Mouse (Mus musculus) left cerebral cortex, postnatal 4 days (tissue): ENCODE results near the gene Rac3. TPM values are rescaled to one million over a fixed set of nuclear protein-coding genes. Genes with fewer than 3 reads are reported as not detected.

Source experiments
- DNase-seq: peaks from one replicate; pipeline ENCODE4 v3.0.0-alpha.2; 2022
- intact Hi-C: fragments of 180-260 bp; cut with DNase I; formaldehyde crosslinking; loops from one replicate; pipeline ENCODE4 v1.15.1; 2025
- total RNA-seq, 2 experiments: library from RNA; stranded (reverse); gene quantifications; 2 replicates each; pipeline ENCODE4 v1.2.3; 2021

The Rac3 gene
- total RNA-seq, 2 experiments from 2014 or later: 505 to 551 TPM

GRCm38 (mm10) chr11:120704486-120705325 lies 16.6 kb upstream of the Rac3 start:
- intact Hi-C loops: no loop called here

GRCm38 (mm10) chr11:120706120-120706519 lies 15.2 kb upstream of the Rac3 start:
- DNase-seq: no peak
- intact Hi-C loops: no loop called here

More at GRCm38 (mm10) chr11:120704486-120705325, 16.6 kb upstream of the Rac3 start:
- no peak for DNase-seq

GRCm38 (mm10) chr11:120707225-120707624 lies 14.0 kb upstream of the Rac3 start:
- no peak for DNase-seq
- intact Hi-C loops: no loop called here

GRCm38 (mm10) chr11:120707969-120708368 lies 13.3 kb upstream of the Rac3 start:
- DNase-seq: no peak
- intact Hi-C loops: no loop called here

- intact Hi-C loops: no loop called here
Observed at GRCm38 (mm10) chr11:120709551-120709950, 11.7 kb upstream of the Rac3 start.

GRCm38 (mm10) chr11:120710672-120711071 lies 10.6 kb upstream of the Rac3 start:
- intact Hi-C loops: loop anchor here (5.0 to 10.0 kb wide), 2 partner anchors 48 to 86 kb away; partner anchors contain the start of genes Notum and Sirt7
- no peak for DNase-seq

More at GRCm38 (mm10) chr11:120709551-120709950, 11.7 kb upstream of the Rac3 start:
- DNase-seq: no peak

GRCm38 (mm10) chr11:120711980-120712604 lies 9.2 kb upstream of the Rac3 start:
- DNase-seq: no peak
- intact Hi-C loops: loop anchor here (5.0 to 10.0 kb wide), 2 partner anchors 50 to 87 kb away; partner anchors contain the start of genes Notum and Sirt7

- peak; percentile 62 for DNase-seq
- intact Hi-C loops: loop anchor here (5.0 to 10.0 kb wide), 2 partner anchors 51 to 88 kb away; partner anchors contain the start of genes Notum and Sirt7
Observed at GRCm38 (mm10) chr11:120712771-120713568, 8.3 kb upstream of the Rac3 start.

GRCm38 (mm10) chr11:120713580-120714518 lies 7.4 kb upstream of the Rac3 start, which contains the start of the genes Cenpx and Lrrc45:
Gene Cenpx (minus strand): TSS chr11:120713738.
Gene Lrrc45 (plus strand): TSS chr11:120713925.
- intact Hi-C loops: loop anchor here (5.0 to 10.0 kb wide), 2 partner anchors 52 to 89 kb away; partner anchors contain the start of genes Notum and Sirt7
- DNase-seq: peak; percentile 97

GRCm38 (mm10) chr11:120714546-120714945 lies 6.7 kb upstream of the Rac3 start:
- intact Hi-C loops: loop anchor here (5.0 to 10.0 kb wide), 2 partner anchors 52 to 90 kb away; partner anchors contain the start of genes Notum and Sirt7
- no peak for DNase-seq

- no peak for DNase-seq
- intact Hi-C loops: loop anchor here (10.0 kb wide), 1 partner anchor 90 kb away; the partner anchor contains the start of gene Sirt7
Observed at GRCm38 (mm10) chr11:120715131-120715530, 6.1 kb upstream of the Rac3 start.

- intact Hi-C loops: loop anchor here (10.0 kb wide), 1 partner anchor 94 kb away; the partner anchor contains the start of gene Sirt7
- no peak for DNase-seq
Observed at GRCm38 (mm10) chr11:120719242-120719641, 2.0 kb upstream of the Rac3 start.

GRCm38 (mm10) chr11:120719841-120720376 lies 1.4 kb upstream of the Rac3 start:
- intact Hi-C loops: loop anchor here (2.0 to 10.0 kb wide), 2 partner anchors 57 to 95 kb away; partner anchors contain the start of gene Sirt7
- no peak for DNase-seq

GRCm38 (mm10) chr11:120720450-120720849 lies 820 bp upstream of the Rac3 start:
- DNase-seq: peak; percentile 93
- intact Hi-C loops: loop anchor here (2.0 kb wide), 1 partner anchor 56 kb away; no protein-coding TSS in a partner anchor

- no peak for DNase-seq
- intact Hi-C loops: no loop called here
Observed at GRCm38 (mm10) chr11:120722067-120722630, 879 bp downstream of the Rac3 start.

- intact Hi-C loops: no loop called here
- no peak for DNase-seq
Observed at GRCm38 (mm10) chr11:120722761-120723382, 1.6 kb downstream of the Rac3 start.

GRCm38 (mm10) chr11:120723509-120723908 lies 2.2 kb downstream of the Rac3 start:
- no peak for DNase-seq
- intact Hi-C loops: no loop called here
